Mouse (Mus musculus) heart, adult 11 months (tissue): ENCODE results near the gene Kitl.

ENCODE experiments used
- DNase-seq: peaks from one replicate; pipeline ENCODE4 v3.0.0; 2022

The Kitl gene

GRCm38 (mm10) chr10:100127837-100128743 is 112.7 kb downstream of the Kitl start:
- DNase-seq: no peak

GRCm38 (mm10) chr10:100131657-100132056 is 116.2 kb downstream of the Kitl start:
- no peak for DNase-seq

- no peak for DNase-seq
Observed at GRCm38 (mm10) chr10:100132304-100132703, 116.9 kb downstream of the Kitl start.

- no peak for DNase-seq
Observed at GRCm38 (mm10) chr10:100138552-100138951, 123.1 kb downstream of the Kitl start.

GRCm38 (mm10) chr10:100148123-100148522 is 132.7 kb downstream of the Kitl start:
- no peak for DNase-seq
